Mouse (Mus musculus): ENCODE results near the gene Mcoln2. TPM values are rescaled to one million over a fixed set of nuclear protein-coding genes. Genes with fewer than 3 reads are reported as not detected.

Mcoln2 gene
- total RNA-seq, 1 experiment = 0.40 TPM

DNA sequence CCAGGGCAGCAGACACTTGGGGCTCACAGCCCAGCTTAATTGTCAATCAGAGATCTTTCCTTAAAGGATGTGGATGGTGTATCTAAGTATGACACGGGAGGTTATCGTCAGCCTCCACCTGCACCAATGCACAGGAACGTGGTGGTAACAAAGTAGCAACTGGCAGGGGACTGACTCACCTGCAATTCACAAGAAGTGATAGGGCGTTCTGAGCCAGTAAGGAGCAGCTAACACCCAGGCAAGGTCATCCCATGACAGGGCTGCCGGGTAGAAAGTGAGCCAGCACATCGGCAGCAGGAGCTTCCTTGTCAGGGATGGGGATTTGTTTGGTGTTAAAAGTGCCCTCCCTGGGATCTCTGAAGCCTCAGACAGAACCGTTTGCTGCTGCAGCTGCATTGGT lies 83.1 kb downstream of the Mcoln2 start:
- no peak for DNase-seq (ENCODE audit: low read depth, low spot score)
- H3K36me3 ChIP-seq (ENCODE audit: control insufficient read depth, insufficient read depth, low read length, poor library complexity, severe bottlenecking) = no peaks in the 10 kb centered on the region
- H3K4me3 ChIP-seq (ENCODE audit: insufficient read depth in 1 of 2, low read depth in 1 of 2, low read length in 2 of 2, poor library complexity in 1 of 2, severe bottlenecking in 1 of 2) = no peak overlapping the region
- H3K27ac ChIP-seq (ENCODE audit: insufficient read depth, low read depth, low read length, poor library complexity, severe bottlenecking) = no peak overlapping the region
- no peak for TF ChIP-seq MAFK (IDR thresholded peaks at IDR 0.05; ENCODE audit: insufficient read depth, low read depth, low read length)
- no peak for TF ChIP-seq HCFC1 (IDR thresholded peaks at IDR 0.05; ENCODE audit: borderline replicate concordance, insufficient read depth, low read length)
- no peak for TF ChIP-seq CHD2 (IDR thresholded peaks at IDR 0.05; ENCODE audit: low read depth, low read length)
- TF ChIP-seq ZC3H11A (IDR thresholded peaks at IDR 0.05; ENCODE audit: borderline replicate concordance, low read depth, low read length) = no peak
- no peak for TF ChIP-seq ZNF384 (IDR thresholded peaks at IDR 0.05; ENCODE audit: low read depth, low read length)
- no peaks in the 10 kb centered on the region; a peak in 1 of 4 replicates for H3K4me1 ChIP-seq (ENCODE audit: control insufficient read depth in 2 of 2, insufficient read depth in 2 of 2, low read length in 2 of 2, poor library complexity in 1 of 2)
- in situ Hi-C loops (cut with MboI; ENCODE audit: low sequenced_read_pairs in 2 of 2, unreplicated experiment in 2 of 2) = no loop called here
- no peak overlapping the region for H3K9ac ChIP-seq (ENCODE audit: insufficient read depth, low read depth, low read length, poor library complexity, severe bottlenecking)
- H3K9me3 ChIP-seq (ENCODE audit: control insufficient read depth, insufficient read depth, low read depth, low read length) = no peaks in the 10 kb centered on the region

DNA sequence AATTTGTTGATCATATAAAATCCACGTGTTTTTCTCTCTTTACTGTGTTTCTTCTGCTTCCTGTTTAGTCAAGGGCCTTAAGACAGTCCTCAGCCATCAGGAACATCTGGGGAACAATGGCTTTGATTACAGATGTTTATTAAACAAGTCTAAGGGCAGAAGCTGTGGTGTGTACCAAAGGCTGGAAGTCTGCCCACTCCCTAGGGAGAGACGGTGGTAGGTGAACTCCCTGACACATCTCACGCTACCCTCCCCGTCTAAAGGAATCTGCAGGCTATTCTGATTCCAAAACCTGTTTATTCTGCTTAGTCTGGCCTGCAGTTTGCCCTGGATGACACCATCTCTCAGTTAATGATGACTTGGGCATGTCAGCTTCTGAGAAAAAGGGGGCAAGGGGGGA lies 84.1 kb downstream of the Mcoln2 start:
- Histone ChIP-seq H3K9ac (ENCODE audit: insufficient read depth, low read depth, low read length, poor library complexity, severe bottlenecking) (no peak overlapping the region), H3K36me3 (ENCODE audit: control insufficient read depth, insufficient read depth, low read length, poor library complexity, severe bottlenecking) (no peaks in the 10 kb centered on the region), H3K9me3 (ENCODE audit: control insufficient read depth, insufficient read depth, low read depth, low read length) (no peaks in the 10 kb centered on the region), H3K27ac (ENCODE audit: insufficient read depth, low read depth, low read length, poor library complexity, severe bottlenecking) (no peak overlapping the region), H3K4me3 (ENCODE audit: insufficient read depth in 1 of 2, low read depth in 1 of 2, low read length in 2 of 2, poor library complexity in 1 of 2, severe bottlenecking in 1 of 2) (no peak overlapping the region), H3K4me1 (ENCODE audit: control insufficient read depth in 2 of 2, insufficient read depth in 2 of 2, low read length in 2 of 2, poor library complexity in 1 of 2) (no peaks in the 10 kb centered on the region)
- no peak for DNase-seq (ENCODE audit: low read depth, low spot score)
- TF ChIP-seq ZC3H11A (IDR thresholded peaks at IDR 0.05; ENCODE audit: borderline replicate concordance, low read depth, low read length) = no peak
- no peak for TF ChIP-seq HCFC1 (IDR thresholded peaks at IDR 0.05; ENCODE audit: borderline replicate concordance, insufficient read depth, low read length)
- no peak for TF ChIP-seq MAFK (IDR thresholded peaks at IDR 0.05; ENCODE audit: insufficient read depth, low read depth, low read length)
- no peak for TF ChIP-seq CHD2 (IDR thresholded peaks at IDR 0.05; ENCODE audit: low read depth, low read length)
- no peak for TF ChIP-seq ZNF384 (IDR thresholded peaks at IDR 0.05; ENCODE audit: low read depth, low read length)
- in situ Hi-C loops (cut with MboI; ENCODE audit: low sequenced_read_pairs in 2 of 2, unreplicated experiment in 2 of 2) = no loop called here

- Histone ChIP-seq H3K4me1 (ENCODE audit: control insufficient read depth in 2 of 2, insufficient read depth in 2 of 2, low read length in 2 of 2, poor library complexity in 1 of 2) (no peaks in the 10 kb centered on the region), H3K4me3 (ENCODE audit: insufficient read depth in 1 of 2, low read depth in 1 of 2, low read length in 2 of 2, poor library complexity in 1 of 2, severe bottlenecking in 1 of 2) (no peak overlapping the region), H3K36me3 (ENCODE audit: control insufficient read depth, insufficient read depth, low read length, poor library complexity, severe bottlenecking) (no peaks in the 10 kb centered on the region), H3K27ac (ENCODE audit: insufficient read depth, low read depth, low read length, poor library complexity, severe bottlenecking) (no peak overlapping the region), H3K9me3 (ENCODE audit: control insufficient read depth, insufficient read depth, low read depth, low read length) (no peaks in the 10 kb centered on the region), H3K9ac (ENCODE audit: insufficient read depth, low read depth, low read length, poor library complexity, severe bottlenecking) (no peak overlapping the region)
- in situ Hi-C loops (cut with MboI; ENCODE audit: low sequenced_read_pairs in 2 of 2, unreplicated experiment in 2 of 2) = no loop called here
- DNase-seq (ENCODE audit: low read depth, low spot score) = no peak
- no peak for TF ChIP-seq MAFK (IDR thresholded peaks at IDR 0.05; ENCODE audit: insufficient read depth, low read depth, low read length)
- no peak for TF ChIP-seq HCFC1 (IDR thresholded peaks at IDR 0.05; ENCODE audit: borderline replicate concordance, insufficient read depth, low read length)
- no peak for TF ChIP-seq CHD2 (IDR thresholded peaks at IDR 0.05; ENCODE audit: low read depth, low read length)
- no peak for TF ChIP-seq ZNF384 (IDR thresholded peaks at IDR 0.05; ENCODE audit: low read depth, low read length)
- no peak for TF ChIP-seq ZC3H11A (IDR thresholded peaks at IDR 0.05; ENCODE audit: borderline replicate concordance, low read depth, low read length)
Measured at GRCm38 (mm10) chr3:146234530-146234929, 84.9 kb downstream of the Mcoln2 start.

- Histone ChIP-seq H3K4me1 (ENCODE audit: control insufficient read depth in 2 of 2, insufficient read depth in 2 of 2, low read length in 2 of 2, poor library complexity in 1 of 2) (no peaks in the 10 kb centered on the region), H3K9ac (ENCODE audit: insufficient read depth, low read depth, low read length, poor library complexity, severe bottlenecking) (no peak overlapping the region), H3K27ac (ENCODE audit: insufficient read depth, low read depth, low read length, poor library complexity, severe bottlenecking) (no peak overlapping the region), H3K4me3 (ENCODE audit: insufficient read depth in 1 of 2, low read depth in 1 of 2, low read length in 2 of 2, poor library complexity in 1 of 2, severe bottlenecking in 1 of 2) (no peak overlapping the region), H3K9me3 (ENCODE audit: control insufficient read depth, insufficient read depth, low read depth, low read length) (no peaks in the 10 kb centered on the region), H3K36me3 (ENCODE audit: control insufficient read depth, insufficient read depth, low read length, poor library complexity, severe bottlenecking) (no peaks in the 10 kb centered on the region)
- TF ChIP-seq ZC3H11A (IDR thresholded peaks at IDR 0.05; ENCODE audit: borderline replicate concordance, low read depth, low read length) (no peak), ZNF384 (IDR thresholded peaks at IDR 0.05; ENCODE audit: low read depth, low read length) (no peak), CHD2 (IDR thresholded peaks at IDR 0.05; ENCODE audit: low read depth, low read length) (no peak), HCFC1 (IDR thresholded peaks at IDR 0.05; ENCODE audit: borderline replicate concordance, insufficient read depth, low read length) (no peak), MAFK (IDR thresholded peaks at IDR 0.05; ENCODE audit: insufficient read depth, low read depth, low read length) (no peak)
- in situ Hi-C loops (cut with MboI; ENCODE audit: low sequenced_read_pairs in 2 of 2, unreplicated experiment in 2 of 2) = no loop called here
- DNase-seq (ENCODE audit: low read depth, low spot score) = no peak
Measured at GRCm38 (mm10) chr3:146236280-146236679, 86.6 kb downstream of the Mcoln2 start.

DNA sequence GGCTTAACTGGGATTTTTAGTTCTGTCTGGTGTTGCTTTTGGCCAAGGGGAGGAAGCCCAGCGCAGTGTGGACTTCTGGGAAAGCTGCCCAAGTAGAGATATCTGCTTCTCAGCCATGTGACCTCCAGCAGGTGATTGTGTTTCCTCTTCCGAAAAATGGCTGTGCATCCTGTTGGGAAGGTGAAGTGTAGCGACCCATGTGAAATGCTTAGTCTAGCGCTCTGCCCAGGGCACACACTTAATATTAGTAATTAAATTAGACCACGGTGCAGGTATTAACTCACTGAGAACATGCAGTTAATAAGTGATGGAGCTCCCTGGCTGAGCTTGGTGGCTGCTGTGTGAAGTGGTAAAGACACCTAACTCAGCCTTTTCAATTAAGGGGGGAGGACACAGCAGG lies 88.0 kb downstream of the Mcoln2 start:
- H3K9me3 ChIP-seq (ENCODE audit: control insufficient read depth, insufficient read depth, low read depth, low read length) = no peaks in the 10 kb centered on the region

More for the DNA sequence above, 88.0 kb downstream of the Mcoln2 start:
- Histone ChIP-seq H3K4me1 (ENCODE audit: control insufficient read depth in 2 of 2, insufficient read depth in 2 of 2, low read length in 2 of 2, poor library complexity in 1 of 2) (no peaks in the 10 kb centered on the region), H3K4me3 (ENCODE audit: insufficient read depth in 1 of 2, low read depth in 1 of 2, low read length in 2 of 2, poor library complexity in 1 of 2, severe bottlenecking in 1 of 2) (no peak overlapping the region), H3K27ac (ENCODE audit: insufficient read depth, low read depth, low read length, poor library complexity, severe bottlenecking) (no peak overlapping the region), H3K9ac (ENCODE audit: insufficient read depth, low read depth, low read length, poor library complexity, severe bottlenecking) (no peak overlapping the region), H3K36me3 (ENCODE audit: control insufficient read depth, insufficient read depth, low read length, poor library complexity, severe bottlenecking) (no peaks in the 10 kb centered on the region)
- no peak for DNase-seq (ENCODE audit: low read depth, low spot score)
- in situ Hi-C loops (cut with MboI; ENCODE audit: low sequenced_read_pairs in 2 of 2, unreplicated experiment in 2 of 2) = no loop called here
- no peak for TF ChIP-seq ZNF384 (IDR thresholded peaks at IDR 0.05; ENCODE audit: low read depth, low read length)
- TF ChIP-seq MAFK (IDR thresholded peaks at IDR 0.05; ENCODE audit: insufficient read depth, low read depth, low read length) = no peak
